Mouse (Mus musculus) limb, embryonic 14.5 days (tissue): ENCODE measurements around the gene Camta1. TPM values are rescaled to one million over a fixed set of nuclear protein-coding genes. Genes with fewer than 3 reads are reported as not detected.
A peak's percentile ranks its signal among the peaks of the same experiment; 100 is the strongest.
"Not testable (repeated sequence)": the region's sequence is repeated elsewhere in the genome, so short reads cannot be mapped to it uniquely, and the experiment has no call there.

Experiments
- ATAC-seq: fragments of 200-750 bp; cut with Nextera tagmentation; 2 replicates; pipeline ENCODE4 v1.8.0; 2017; ENCODE audit warnings: low read depth, moderate number of reproducible peaks, moderate TSS enrichment; ENCODE audit not compliant: low FRiP score
- DNase-seq: peaks from one replicate; pipeline ENCODE4 v3.0.0-alpha.2; 2015; ENCODE audit warnings: low spot score
- H3K27ac ChIP-seq: fragments of 300-500 bp; sonication (generic); replicated peaks from 2 replicates; pipeline ENCODE4 v1.5.1; 2014; ENCODE audit warnings: low read depth, mild to moderate bottlenecking, low read length, moderate library complexity, mixed read lengths
- H3K27me3 ChIP-seq: fragments of 300-500 bp; sonication (generic); 2 replicates; pipeline ENCODE4 v1.6.1; 2014; ENCODE audit warnings: low read length, mixed read lengths; ENCODE audit not compliant: control insufficient read depth, insufficient read depth
- H3K36me3 ChIP-seq: fragments of 300-500 bp; sonication (generic); 2 replicates; pipeline ENCODE4 v1.6.1; 2014; ENCODE audit warnings: mild to moderate bottlenecking, low read length, moderate library complexity, mixed read lengths; ENCODE audit not compliant: control insufficient read depth, insufficient read depth
- H3K4me1 ChIP-seq: fragments of 300-500 bp; sonication (generic); 2 replicates; pipeline ENCODE4 v1.6.1; 2014; ENCODE audit warnings: antibody characterized with exemption, low read length, mixed read lengths; ENCODE audit not compliant: control insufficient read depth, insufficient read depth
- H3K4me2 ChIP-seq: fragments of 300-500 bp; sonication (generic); replicated peaks from 2 replicates; pipeline ENCODE4 v1.6.1; 2014; ENCODE audit warnings: low read depth, mild to moderate bottlenecking, low read length, moderate library complexity; ENCODE audit not compliant: severe bottlenecking
- H3K4me3 ChIP-seq: fragments of 300-500 bp; sonication (generic); replicated peaks from 2 replicates; pipeline ENCODE4 v1.5.1; 2014; ENCODE audit warnings: low read length
- H3K9ac ChIP-seq: fragments of 300-500 bp; sonication (generic); 2 replicates; pipeline ENCODE4 v1.6.1; 2014; ENCODE audit warnings: mild to moderate bottlenecking, low read depth, low read length, moderate library complexity; ENCODE audit not compliant: severe bottlenecking
- H3K9me3 ChIP-seq: fragments of 300-500 bp; sonication (generic); 2 replicates; pipeline ENCODE4 v1.6.1; 2016; ENCODE audit warnings: low read length; ENCODE audit not compliant: control insufficient read depth
- POLR2A ChIP-seq: fragments of 200-500 bp; IDR thresholded peaks from 2 replicates; pipeline ENCODE4 v1.8.0; 2012; ENCODE audit warnings: inconsistent platforms, mild to moderate bottlenecking, moderate library complexity, borderline replicate concordance; ENCODE audit not compliant: insufficient read depth, insufficient read length; ENCODE audit errors: extremely low read depth
- WGBS: fragments of 180-500 bp; shearing (Covaris S2); extraction: QIAGEN DNeasy Blood & Tissue Kit; methylation state at CpG from one replicate; pipeline ENCODE4 v1.1.7; 2014; 5-methylcytosine and 5-hydroxymethylcytosine counted together
- polyA plus RNA-seq, 2 experiments: library from polyadenylated mRNA; depleted of rRNA in 1 of 2; stranded (reverse) in 1 of 2; unstranded in 1 of 2; fragments of >200 nt; fragmentation: Nextera tagmentation in 1 of 2; extraction: Ambion mirVana in 1 of 2; gene quantifications; 2 replicates each; pipeline versions ENCODE4 v1.2.1 to v1.2.3; 2012 to 2014

Camta1 gene
- polyA plus RNA-seq, 2 experiments = 28.6 to 78.8 TPM

DNA sequence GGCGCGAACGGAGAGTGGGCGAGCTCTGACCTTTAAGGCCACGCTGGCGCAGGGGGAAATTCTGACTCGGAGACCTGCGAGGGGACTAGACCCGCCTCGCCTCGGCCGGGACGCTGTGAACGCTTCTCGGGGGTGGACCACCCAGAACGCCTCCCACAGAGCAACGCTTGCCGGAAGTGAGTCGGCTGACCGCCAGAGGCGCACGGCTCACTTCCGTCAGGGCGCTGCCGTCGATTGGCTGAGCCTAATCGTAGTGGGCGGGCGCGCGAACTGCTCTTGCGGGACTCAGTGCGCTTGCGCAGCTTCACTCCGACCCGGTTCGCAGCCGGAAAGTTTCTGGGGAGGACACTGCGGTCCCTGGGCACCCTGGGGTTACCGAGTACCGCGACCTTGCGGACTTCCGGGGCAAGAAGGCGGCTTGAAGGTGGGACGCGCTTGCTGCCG, 947.4 kb downstream of the Camta1 start, which contains the start of the genes Park7 and Tnfrsf9:
TSS of gene Park7 (minus strand) at position 148 of the 444 bp plus-strand sequence.
TSS of gene Tnfrsf9 (plus strand) at position 273 of the 444 bp plus-strand sequence.
- H3K9me3 ChIP-seq = no peaks in the 10 kb centered on the region
- H3K9ac ChIP-seq = peak within 1 kb of the TSS; percentile 89
- H3K4me2 ChIP-seq = peak within 1 kb of the TSS; percentile 85
- peak; percentile 98 for DNase-seq
- ATAC-seq = peak; percentile 90
- H3K27me3 ChIP-seq = no peaks in the 10 kb centered on the region
- H3K4me3 ChIP-seq = peak within 1 kb of the TSS; percentile 73
- H3K36me3 ChIP-seq = no peaks in the 10 kb centered on the region
- WGBS = under 1% methylated on average over 47 of the region's 48 CpGs
- peak; percentile 74; the same call in 1 of the 2 replicates for TF ChIP-seq POLR2A
- peaks cover 13% of the 10 kb centered on the region for H3K4me1 ChIP-seq
- H3K27ac ChIP-seq = peak within 1 kb of the TSS; percentile 75

DNA sequence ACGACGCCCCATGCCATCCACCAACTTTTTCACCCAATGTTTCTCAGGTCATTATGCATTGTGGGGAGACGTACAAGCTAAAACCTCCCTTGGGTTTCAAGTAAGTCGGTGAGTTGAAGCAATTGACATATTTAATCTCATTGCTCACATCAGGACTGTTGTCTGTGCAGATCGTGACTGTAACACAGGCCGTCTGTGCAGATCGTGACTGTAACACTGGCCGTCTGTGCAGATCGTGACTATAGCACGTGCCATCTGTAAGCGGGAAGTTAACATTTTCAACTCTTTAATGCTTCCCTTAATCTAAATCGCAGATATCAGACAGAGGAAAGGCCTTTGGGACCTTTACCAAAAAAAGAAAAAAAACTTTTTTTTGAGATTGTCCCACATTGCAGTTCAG, 947.9 kb downstream of the Camta1 start:
- DNase-seq (no peak), ATAC-seq (no peak)
- Histone ChIP-seq H3K27ac (peak overlapping the region; percentile 75), H3K9ac (peak overlapping the region; percentile 89), H3K36me3 (no peaks in the 10 kb centered on the region), H3K4me1 (peaks cover 17% of the 10 kb centered on the region), H3K4me2 (peak overlapping the region; percentile 85), H3K4me3 (peak overlapping the region; percentile 73), H3K9me3 (no peaks in the 10 kb centered on the region), H3K27me3 (no peaks in the 10 kb centered on the region)
- WGBS = 19% methylated on average over 12 of the region's 12 CpGs
- TF ChIP-seq POLR2A = no peak

DNA sequence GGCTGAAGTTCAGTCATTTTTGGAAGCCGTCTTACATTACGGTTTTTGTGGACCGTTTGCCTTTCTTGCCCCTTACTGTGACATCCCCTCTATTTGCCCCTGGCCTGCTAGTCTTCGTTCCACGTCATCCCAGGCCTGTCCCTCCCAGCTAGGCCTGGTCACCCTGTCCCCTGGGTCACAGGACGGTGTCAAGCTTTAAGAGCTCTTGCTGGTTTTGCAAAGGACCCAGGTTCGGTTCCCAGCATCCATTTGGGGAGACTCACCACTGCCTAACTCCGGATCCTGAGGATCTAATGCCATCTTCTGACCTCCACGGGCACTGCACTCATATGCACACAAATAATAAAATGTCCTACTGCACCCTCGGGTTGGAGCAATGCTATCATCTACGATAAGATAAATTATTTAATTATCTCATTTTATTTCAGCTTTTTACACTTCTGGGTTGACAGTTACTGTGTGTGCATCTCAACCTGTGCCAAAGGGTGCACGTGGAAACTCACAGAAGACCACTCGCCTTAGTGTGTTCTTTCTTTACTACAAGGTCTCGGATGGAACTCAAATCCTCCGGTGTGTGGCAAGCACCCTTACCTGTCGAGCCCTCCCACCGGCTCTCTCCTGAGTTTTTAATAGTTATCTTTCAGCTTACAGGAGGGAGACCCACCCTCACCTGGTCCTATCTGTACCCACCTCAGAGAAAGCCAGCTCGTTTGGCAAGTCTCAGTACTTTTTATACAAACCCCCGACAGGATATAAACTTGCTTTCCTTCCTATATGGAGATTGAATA, 951.3 kb downstream of the Camta1 start:
- Histone ChIP-seq H3K4me2 (peak overlapping the region; percentile 72), H3K9me3 (no peaks in the 10 kb centered on the region), H3K27me3 (no peaks in the 10 kb centered on the region), H3K27ac (peak overlapping the region; percentile 70), H3K9ac (no peak overlapping the region), H3K4me3 (peak overlapping the region; percentile 95), H3K36me3 (peaks cover 20% of the 10 kb centered on the region), H3K4me1 (peaks cover 17% of the 10 kb centered on the region)
- DNase-seq (no peak), ATAC-seq (0 out of 2 replicates have a peak, but pooled peaks have one; percentile 2)
- WGBS = 87% methylated on average over 19 of the region's 19 CpGs
- no peak for TF ChIP-seq POLR2A

GRCm38 (mm10) chr4:150909451-150910156, 952.1 kb downstream of the Camta1 start:
- H3K36me3 ChIP-seq = peaks cover 25% of the 10 kb centered on the region
- peak; percentile 85; the same call in 1 of the 2 replicates for TF ChIP-seq POLR2A
- peak overlapping the region; percentile 74 for H3K27ac ChIP-seq
- H3K9me3 ChIP-seq = no peaks in the 10 kb centered on the region
- peak; percentile 99 for DNase-seq
- WGBS = 1% methylated on average over 50 of the region's 56 CpGs
- H3K4me1 ChIP-seq = peaks cover 11% of the 10 kb centered on the region
- peak overlapping the region; percentile 72 for H3K4me2 ChIP-seq
- H3K9ac ChIP-seq = peak overlapping the region; percentile 85
- H3K4me3 ChIP-seq = peak overlapping the region; percentile 95
- ATAC-seq = peak; percentile 91
- no peaks in the 10 kb centered on the region for H3K27me3 ChIP-seq

DNA sequence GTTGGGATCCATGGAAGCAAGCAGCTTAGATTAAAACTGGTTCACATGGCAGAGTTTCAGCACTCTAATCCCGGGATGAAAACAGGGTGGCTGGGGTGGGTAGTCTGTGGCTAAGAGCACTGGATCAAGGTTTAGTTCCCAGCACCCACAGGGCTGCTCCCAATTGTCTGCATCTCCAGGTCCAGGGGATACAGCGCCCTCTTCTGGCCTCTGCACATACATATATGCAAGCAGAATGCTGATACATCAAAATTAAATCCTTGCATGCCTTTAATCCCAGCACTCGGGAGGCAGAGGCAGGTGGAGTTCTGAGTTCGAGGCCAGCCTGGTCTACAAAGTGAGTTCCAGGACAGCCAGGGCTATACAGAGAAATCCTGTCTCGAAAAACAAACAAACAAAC, 953.2 kb downstream of the Camta1 start:
- 79% methylated on average over 5 of the region's 5 CpGs for WGBS
- not testable (repeated sequence) for H3K27me3 ChIP-seq, H3K27ac ChIP-seq, DNase-seq, H3K9me3 ChIP-seq, H3K9ac ChIP-seq, H3K4me3 ChIP-seq, ATAC-seq
- peak overlapping the region; percentile 72; the same call in 1 of the 2 replicates for H3K4me2 ChIP-seq
- H3K4me1 ChIP-seq = peaks cover 11% of the 10 kb centered on the region
- peaks cover 32% of the 10 kb centered on the region for H3K36me3 ChIP-seq
